Mouse (Mus musculus) midbrain, embryonic 15.5 days (tissue): ENCODE measurements at regions not wholly inside any gene's neighbourhood (a gene's known extent, or its start where the extent isn't known, plus 50 kb on each side); places are given as distances from the start of the nearest gene placed in this dataset.
A peak's percentile ranks its signal among the peaks of the same experiment; 100 is the strongest.

Source experiments
- ATAC-seq: fragments of 200-750 bp; cut with Nextera tagmentation; replicated peaks from 2 replicates; pipeline ENCODE4 v1.8.0; 2017; ENCODE audit warnings: moderate TSS enrichment
- H3K27ac ChIP-seq: fragments of 300-500 bp; sonication (generic); 2 replicates; pipeline ENCODE4 v1.5.1; 2015; ENCODE audit warnings: mild to moderate bottlenecking, inconsistent platforms
- H3K27me3 ChIP-seq: fragments of 300-500 bp; sonication (generic); replicated peaks from 2 replicates; pipeline ENCODE4 v1.6.1; 2015; ENCODE audit warnings: inconsistent platforms
- H3K36me3 ChIP-seq: fragments of 300-500 bp; sonication (generic); replicated peaks from 2 replicates; pipeline ENCODE4 v1.6.1; 2015; ENCODE audit warnings: inconsistent platforms
- H3K4me1 ChIP-seq: fragments of 300-500 bp; sonication (generic); 2 replicates; pipeline ENCODE4 v1.6.1; 2015; ENCODE audit warnings: inconsistent platforms
- H3K4me2 ChIP-seq: fragments of 300-500 bp; sonication (generic); 2 replicates; pipeline ENCODE4 v1.6.1; 2015; ENCODE audit warnings: inconsistent platforms, mild to moderate bottlenecking, moderate library complexity
- H3K4me3 ChIP-seq: fragments of 300-500 bp; sonication (generic); 2 replicates; pipeline ENCODE4 v1.5.1; 2015; ENCODE audit warnings: mild to moderate bottlenecking, inconsistent platforms
- H3K9ac ChIP-seq: fragments of 300-500 bp; sonication (generic); 2 replicates; pipeline ENCODE4 v1.6.1; 2015; ENCODE audit warnings: mild to moderate bottlenecking, inconsistent platforms
- H3K9me3 ChIP-seq: fragments of 300-500 bp; sonication (generic); 2 replicates; pipeline ENCODE4 v1.6.1; 2016; ENCODE audit warnings: inconsistent platforms
- WGBS: fragments of 180-500 bp; shearing (Covaris S2); methylation state at CpG from one replicate; pipeline ENCODE4 v1.1.7; 2015; ENCODE audit warnings: mixed read lengths; 5-methylcytosine and 5-hydroxymethylcytosine counted together

DNA sequence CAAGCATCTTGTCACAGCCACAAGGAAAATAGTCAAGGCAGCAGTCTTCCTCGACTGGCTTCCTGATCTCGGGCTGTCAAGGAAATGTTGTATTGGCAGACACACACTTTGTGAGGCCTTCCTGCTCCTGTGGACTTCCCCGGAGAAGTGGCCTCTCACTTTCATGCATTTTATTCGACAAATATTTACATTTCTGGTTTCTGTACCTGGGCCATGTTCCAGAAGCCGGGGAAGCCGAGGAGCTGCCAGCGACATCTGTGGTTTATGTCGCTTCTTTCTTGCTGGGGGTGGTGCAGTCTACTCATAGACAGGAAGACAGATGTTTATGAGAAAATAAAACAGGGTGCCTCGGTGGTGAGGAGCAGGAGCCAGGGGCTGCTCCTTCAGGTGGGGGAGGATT, 372.5 kb upstream of the Kcnab2 start:
- ATAC-seq = no peak
- 75% methylated on average over 9 of the region's 9 CpGs for WGBS
- peaks cover 10% of the 10 kb centered on the region; the same call in 1 of the 2 replicates for H3K4me1 ChIP-seq
- H3K9ac ChIP-seq = no peak overlapping the region
- no peaks in the 10 kb centered on the region for H3K9me3 ChIP-seq
- H3K36me3 ChIP-seq = no peaks in the 10 kb centered on the region
- H3K4me3 ChIP-seq = no peak overlapping the region
- H3K27me3 ChIP-seq = no peaks in the 10 kb centered on the region
- H3K4me2 ChIP-seq = no peak overlapping the region
- H3K27ac ChIP-seq = no peak overlapping the region

DNA sequence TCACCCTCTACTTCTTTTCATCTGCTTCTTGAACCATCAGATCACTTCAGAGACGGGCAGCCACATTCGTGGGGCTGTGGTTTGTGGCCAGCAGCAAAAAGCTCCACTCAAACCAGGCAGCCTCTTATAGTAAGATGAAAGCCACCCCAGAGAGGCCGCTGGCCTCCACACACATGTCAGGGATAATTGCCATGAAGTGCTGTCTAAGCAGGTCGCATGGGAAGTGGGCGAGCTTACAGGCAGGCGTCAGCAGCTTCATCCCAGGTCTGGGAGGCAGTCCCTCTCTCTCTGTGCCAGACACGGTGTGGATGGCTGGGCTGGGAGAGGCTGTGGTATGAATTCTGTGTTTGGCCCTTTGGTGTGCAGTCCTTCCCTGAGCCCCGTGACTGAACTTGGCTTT, 358.4 kb upstream of the Kcnab2 start:
- no peaks in the 10 kb centered on the region for H3K27me3 ChIP-seq
- WGBS = 41% methylated on average over 8 of the region's 8 CpGs
- no peaks in the 10 kb centered on the region for H3K36me3 ChIP-seq
- H3K4me3 ChIP-seq = no peak overlapping the region
- no peak overlapping the region for H3K9ac ChIP-seq
- no peak overlapping the region for H3K4me2 ChIP-seq
- ATAC-seq = no peak
- peaks cover 35% of the 10 kb centered on the region for H3K4me1 ChIP-seq
- H3K9me3 ChIP-seq = no peaks in the 10 kb centered on the region
- no peak overlapping the region for H3K27ac ChIP-seq

DNA sequence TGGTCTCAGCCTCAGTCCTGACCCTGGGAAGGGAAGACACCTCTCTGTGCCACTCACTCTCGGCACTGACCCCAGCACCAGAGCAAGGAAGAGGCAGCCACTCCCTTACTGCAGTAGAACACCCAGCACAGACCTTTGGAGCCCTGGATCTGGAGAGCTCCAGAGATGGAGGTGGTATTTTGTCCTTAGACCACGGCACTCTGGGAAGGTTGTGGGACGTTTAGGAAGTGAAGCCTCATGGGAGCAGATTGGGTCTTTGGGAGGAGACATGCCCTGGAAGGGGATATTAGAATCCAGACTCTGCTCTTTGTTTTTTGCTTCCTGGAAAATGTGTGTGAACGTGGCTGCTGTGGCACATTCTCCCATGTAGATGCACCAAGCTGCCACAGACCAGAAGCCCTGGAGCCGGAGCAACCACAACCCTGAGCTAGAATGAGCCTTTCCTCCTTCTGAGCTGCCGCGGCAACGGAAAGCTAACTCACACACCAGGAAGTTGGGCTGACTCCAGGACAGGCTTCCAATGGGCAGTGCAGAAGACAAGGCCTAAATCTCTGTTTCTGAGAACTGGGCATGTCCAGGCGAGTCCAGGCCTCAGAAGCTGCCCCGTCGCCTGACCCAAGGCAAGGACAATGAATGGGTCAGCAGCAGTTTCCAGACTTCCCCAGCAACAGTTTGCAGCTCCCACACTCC, 356.9 kb upstream of the Kcnab2 start:
- 0 out of 2 replicates have a peak, but pooled peaks have one; percentile 37 for ATAC-seq
- WGBS = 47% methylated on average over 11 of the region's 11 CpGs
- Histone ChIP-seq H3K4me1 (peaks cover 35% of the 10 kb centered on the region), H3K9me3 (no peaks in the 10 kb centered on the region), H3K27me3 (no peaks in the 10 kb centered on the region), H3K4me2 (no peak overlapping the region), H3K36me3 (no peaks in the 10 kb centered on the region), H3K27ac (peak overlapping the region; percentile 71), H3K9ac (no peak overlapping the region), H3K4me3 (no peak overlapping the region)

DNA sequence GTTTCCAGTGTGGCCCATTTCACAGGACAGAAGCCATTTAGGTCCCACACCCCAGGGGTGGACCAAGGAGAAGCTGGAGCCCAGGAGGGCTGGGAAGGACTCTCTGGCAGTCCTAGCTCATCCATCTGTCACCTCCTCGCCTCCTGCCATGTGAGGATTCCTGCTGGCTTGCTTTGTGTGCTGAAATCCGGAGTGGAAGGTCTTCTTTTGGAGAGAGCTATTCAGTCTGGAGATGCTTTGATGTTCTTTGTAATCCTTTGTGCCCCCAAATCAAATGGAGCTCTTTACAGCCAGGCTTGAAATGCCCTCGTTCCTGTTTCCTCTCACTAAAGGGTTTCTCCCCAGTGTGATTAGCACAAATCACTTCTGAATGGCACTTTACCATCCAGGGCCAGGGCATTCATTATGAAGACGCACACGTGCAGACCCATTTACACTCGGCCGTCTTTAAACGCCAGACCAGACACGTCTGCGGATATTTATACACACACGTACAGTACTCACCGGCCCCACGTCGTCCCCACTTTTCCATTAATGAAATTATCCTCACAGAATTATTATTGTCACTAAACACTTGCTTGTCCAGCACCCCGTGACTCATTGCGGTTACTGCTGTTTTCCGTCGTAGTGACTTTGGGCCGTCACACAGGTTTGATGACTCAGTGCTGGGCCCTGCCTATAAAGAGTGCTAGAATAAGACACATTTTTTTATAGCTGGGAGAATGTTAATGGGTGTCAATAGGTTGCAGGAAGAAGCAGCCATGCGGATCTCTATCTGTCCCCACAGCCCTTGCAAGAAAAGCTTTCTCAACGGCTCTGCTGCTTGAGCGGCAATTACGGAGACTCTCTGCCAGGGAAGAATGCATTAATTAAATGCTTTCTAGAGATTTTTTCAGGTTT, 356.0 kb upstream of the Kcnab2 start:
- Histone ChIP-seq H3K9ac (no peak overlapping the region), H3K27me3 (no peaks in the 10 kb centered on the region), H3K36me3 (no peaks in the 10 kb centered on the region), H3K4me1 (peaks cover 35% of the 10 kb centered on the region), H3K4me2 (0 out of 2 replicates have a peak overlapping the region, but pooled peaks have one; percentile 10), H3K27ac (peak overlapping the region; percentile 71), H3K4me3 (no peak overlapping the region), H3K9me3 (no peaks in the 10 kb centered on the region)
- whole genome bisulfite sequencing = 10% methylated on average over 23 of the region's 23 CpGs
- peak; percentile 79 for ATAC-seq

DNA sequence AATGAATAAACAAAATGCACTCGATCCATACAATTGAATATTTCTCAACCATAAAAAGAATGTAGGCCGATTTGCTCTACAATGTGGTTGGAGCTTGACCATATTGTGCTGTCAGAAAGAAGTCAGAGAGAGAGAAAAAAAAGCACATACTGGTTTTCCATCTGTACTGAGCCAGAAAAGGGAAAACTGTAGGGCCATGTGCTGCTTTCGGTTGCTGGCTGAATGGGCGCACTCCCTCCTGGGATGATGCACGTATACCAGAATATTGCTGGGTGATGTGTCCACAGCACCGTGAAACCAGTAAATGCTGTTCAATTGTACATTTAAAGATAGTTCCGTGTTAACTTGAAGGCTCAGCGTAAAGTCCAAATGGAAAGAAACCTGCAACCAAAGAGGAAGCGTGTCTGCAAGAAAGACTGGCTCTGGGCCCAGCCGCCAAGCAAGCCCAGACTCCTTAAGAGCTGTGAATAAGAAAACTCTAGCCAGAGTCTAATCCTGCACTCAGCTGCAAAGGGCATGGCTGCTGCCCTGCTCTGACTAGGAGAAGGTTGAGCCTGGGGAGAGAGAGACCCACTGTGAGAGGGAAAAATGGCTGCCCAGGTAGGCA, 355.2 kb upstream of the Kcnab2 start:
- H3K4me3 ChIP-seq = no peak overlapping the region
- no peak overlapping the region for H3K4me2 ChIP-seq
- peak overlapping the region; percentile 71 for H3K27ac ChIP-seq
- WGBS = 57% methylated on average over 10 of the region's 10 CpGs
- peak; percentile 65 for ATAC-seq
- no peak overlapping the region for H3K9ac ChIP-seq
- H3K27me3 ChIP-seq = no peaks in the 10 kb centered on the region
- H3K36me3 ChIP-seq = no peaks in the 10 kb centered on the region
- no peaks in the 10 kb centered on the region for H3K9me3 ChIP-seq
- peaks cover 35% of the 10 kb centered on the region for H3K4me1 ChIP-seq

DNA sequence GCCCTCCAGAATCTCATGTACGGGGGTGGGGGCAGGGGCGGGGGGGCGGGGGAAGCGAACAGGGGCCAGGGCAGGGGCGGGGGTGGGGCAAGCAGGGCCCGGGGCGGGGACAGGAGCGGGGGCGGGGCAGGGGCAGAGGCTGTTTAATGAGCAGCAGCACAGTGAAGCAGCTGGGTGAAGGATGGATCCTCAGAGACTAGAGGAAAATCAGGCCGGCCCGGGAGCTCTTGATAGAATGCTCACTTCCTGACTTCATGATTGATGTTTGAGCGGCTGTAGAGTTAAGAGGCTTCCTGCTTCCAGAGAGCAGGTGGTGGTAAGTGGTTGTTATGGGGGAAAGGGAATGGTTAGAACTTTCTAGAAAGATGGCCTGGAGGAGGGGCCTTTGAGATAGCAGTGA, 347.5 kb upstream of the Kcnab2 start:
- Histone ChIP-seq H3K9me3 (no peaks in the 10 kb centered on the region), H3K9ac (no peak overlapping the region), H3K27ac (no peak overlapping the region), H3K27me3 (no peaks in the 10 kb centered on the region), H3K4me1 (peaks cover 6% of the 10 kb centered on the region; the same call in 1 of the 2 replicates), H3K36me3 (no peaks in the 10 kb centered on the region), H3K4me2 (no peak overlapping the region), H3K4me3 (no peak overlapping the region)
- 22% methylated on average over 11 of the region's 12 CpGs for WGBS
- no peak for ATAC-seq

DNA sequence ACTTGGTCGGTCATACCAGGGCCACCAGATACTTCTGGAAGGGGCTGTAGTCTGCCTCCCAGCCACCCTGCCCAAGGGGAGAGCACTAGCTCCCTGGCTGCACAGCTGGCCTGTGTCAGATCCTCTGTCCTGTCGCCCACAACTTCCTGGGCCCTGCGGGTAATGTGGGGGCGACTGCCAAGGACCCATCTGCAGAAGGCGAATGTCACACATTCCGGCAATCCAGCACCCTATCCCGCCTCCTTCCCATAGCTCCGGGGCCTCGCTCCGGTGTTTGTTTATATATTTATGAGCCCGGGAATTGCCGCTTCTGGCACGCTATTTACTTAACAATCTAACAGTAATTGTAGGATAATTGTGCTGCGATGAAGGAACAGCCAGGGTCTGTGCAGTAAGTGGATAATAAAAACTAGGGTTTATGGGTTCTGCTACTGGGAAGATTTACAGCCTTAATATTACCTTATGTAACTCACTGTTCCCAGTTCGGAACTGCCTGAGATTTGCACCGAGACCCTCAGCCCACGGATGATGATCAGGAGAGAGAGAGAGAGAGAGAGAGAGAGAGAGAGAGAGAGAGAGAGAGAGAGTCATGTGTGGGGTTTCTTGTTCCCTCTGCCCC, 338.6 kb upstream of the Kcnab2 start:
- no peaks in the 10 kb centered on the region for H3K4me1 ChIP-seq
- no peak overlapping the region for H3K9ac ChIP-seq
- no peak overlapping the region for H3K4me3 ChIP-seq
- 77% methylated on average over 17 of the region's 17 CpGs for WGBS
- H3K27ac ChIP-seq = no peak overlapping the region
- no peaks in the 10 kb centered on the region for H3K27me3 ChIP-seq
- no peaks in the 10 kb centered on the region for H3K36me3 ChIP-seq
- no peak overlapping the region for H3K4me2 ChIP-seq
- no peaks in the 10 kb centered on the region for H3K9me3 ChIP-seq
- no peak for ATAC-seq

DNA sequence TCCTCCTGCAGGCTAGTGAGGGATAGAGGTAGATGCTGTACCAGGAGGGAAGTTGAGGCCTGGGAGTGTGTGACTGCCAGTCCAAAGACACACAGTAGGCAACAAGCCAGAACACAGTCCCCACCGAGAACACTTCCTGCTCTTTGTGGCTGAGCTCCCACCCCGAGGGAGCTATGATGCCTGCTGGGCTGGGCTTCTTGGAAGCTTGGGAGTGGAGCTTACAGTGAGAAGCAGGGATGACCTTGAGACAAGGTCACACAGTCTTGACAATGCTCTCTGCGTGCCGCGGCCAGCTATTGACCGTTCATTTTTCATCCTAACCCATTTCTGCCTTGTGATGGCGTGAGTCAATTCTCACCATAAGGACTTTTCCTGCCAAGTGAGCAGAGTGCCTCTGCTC, 328.9 kb upstream of the Kcnab2 start:
- Histone ChIP-seq H3K4me3 (no peak overlapping the region), H3K27ac (no peak overlapping the region), H3K4me1 (no peaks in the 10 kb centered on the region), H3K36me3 (no peaks in the 10 kb centered on the region), H3K4me2 (no peak overlapping the region), H3K9me3 (no peaks in the 10 kb centered on the region), H3K9ac (no peak overlapping the region), H3K27me3 (no peaks in the 10 kb centered on the region)
- WGBS = 85% methylated on average over 7 of the region's 7 CpGs
- ATAC-seq = no peak

DNA sequence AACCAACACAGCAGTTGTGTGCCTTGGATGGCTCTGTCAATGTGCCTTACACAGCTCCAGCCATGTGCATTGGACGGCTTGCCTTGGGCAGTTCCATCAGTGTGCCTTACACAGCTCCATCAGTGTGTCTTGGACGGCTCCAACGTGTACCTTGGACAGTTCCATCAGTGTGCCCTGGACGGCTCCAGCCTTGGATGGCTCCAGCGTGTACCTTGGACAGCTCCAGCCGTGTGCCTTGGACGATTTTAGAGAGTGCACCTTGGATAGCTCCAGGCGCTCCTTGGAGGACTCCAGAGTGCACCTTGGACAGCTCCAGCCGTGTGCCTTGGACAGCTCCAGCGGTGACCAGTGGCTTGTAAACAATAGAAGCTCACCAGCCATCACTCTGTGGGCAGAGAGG, 321.7 kb upstream of the Kcnab2 start:
- Histone ChIP-seq H3K27ac (no peak overlapping the region), H3K4me2 (no peak overlapping the region), H3K4me1 (no peaks in the 10 kb centered on the region), H3K9ac (no peak overlapping the region), H3K9me3 (no peaks in the 10 kb centered on the region), H3K27me3 (no peaks in the 10 kb centered on the region), H3K4me3 (no peak overlapping the region), H3K36me3 (no peaks in the 10 kb centered on the region)
- ATAC-seq = no peak
- 17% methylated on average over 10 of the region's 10 CpGs for WGBS

DNA sequence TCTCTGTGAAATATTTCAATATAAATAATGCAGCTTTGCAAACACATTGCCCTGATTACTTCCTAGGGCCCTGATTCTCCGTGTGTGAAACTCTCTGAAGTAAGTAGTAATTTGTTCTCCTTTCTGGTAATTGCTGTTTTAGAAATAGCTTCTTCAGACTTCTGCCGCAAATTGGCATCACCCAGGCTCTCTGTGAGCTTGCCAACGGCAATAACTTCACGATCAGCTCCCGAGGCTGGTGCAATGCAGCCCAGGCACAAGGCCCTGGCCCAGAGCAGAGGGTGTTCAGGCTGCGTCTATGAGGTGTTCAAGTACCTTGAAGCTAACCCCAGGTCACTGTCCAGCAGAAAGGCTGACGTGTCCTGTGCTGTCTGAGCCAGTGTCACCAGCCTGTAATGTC, 310.8 kb upstream of the Kcnab2 start:
- H3K36me3 ChIP-seq = no peaks in the 10 kb centered on the region
- WGBS = 80% methylated on average over 7 of the region's 7 CpGs
- H3K4me1 ChIP-seq = peaks cover 9% of the 10 kb centered on the region; the same call in 1 of the 2 replicates
- peaks cover 5% of the 10 kb centered on the region; the same call in 1 of the 2 replicates for H3K9me3 ChIP-seq
- no peaks in the 10 kb centered on the region for H3K27me3 ChIP-seq
- no peak overlapping the region for H3K9ac ChIP-seq
- H3K4me3 ChIP-seq = no peak overlapping the region
- no peak overlapping the region for H3K4me2 ChIP-seq
- H3K27ac ChIP-seq = no peak overlapping the region
- no peak for ATAC-seq

DNA sequence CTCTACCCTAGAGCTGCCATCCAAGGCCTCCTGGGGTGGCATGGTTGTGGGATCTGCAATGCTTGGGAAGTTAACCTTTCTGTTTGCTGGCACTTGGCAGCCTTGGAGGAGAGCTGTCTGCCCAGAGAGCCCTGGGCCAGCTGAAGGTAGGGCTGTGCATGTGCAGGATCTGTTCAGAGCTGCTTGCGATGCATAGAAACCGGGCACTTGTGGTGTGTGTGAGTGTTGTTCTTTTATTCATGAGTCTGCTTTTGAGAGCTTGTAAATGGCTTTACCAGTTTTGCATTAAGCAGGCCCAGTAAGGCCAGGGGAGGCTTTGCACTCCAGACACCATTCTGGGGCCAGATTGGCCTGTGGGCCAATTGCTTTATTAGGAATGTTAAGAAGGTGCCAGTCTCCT, 307.3 kb upstream of the Kcnab2 start:
- no peaks in the 10 kb centered on the region for H3K27me3 ChIP-seq
- 25% methylated on average over 2 of the region's 2 CpGs for WGBS
- ATAC-seq = peak; percentile 42; the same call in 1 of the 2 replicates

DNA sequence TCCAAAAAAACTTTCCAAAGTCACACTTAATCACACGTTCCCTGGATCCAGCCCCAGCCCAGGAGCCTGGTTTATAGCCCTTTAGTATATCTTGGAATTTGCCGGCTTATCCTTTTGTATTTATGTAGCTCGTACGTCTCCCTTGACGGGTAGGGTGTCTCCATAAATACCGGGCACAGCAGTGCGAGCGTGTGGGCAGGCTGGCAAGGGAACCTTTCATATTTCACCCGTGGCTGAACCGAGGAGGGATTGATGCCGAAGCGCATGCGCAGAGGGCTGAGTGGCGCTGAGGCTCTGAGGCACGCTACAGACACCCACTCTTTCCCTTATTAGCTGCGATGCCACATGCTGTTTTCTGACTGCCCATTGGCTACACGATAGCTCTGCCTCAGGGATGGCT, 301.9 kb upstream of the Kcnab2 start:
- H3K36me3 ChIP-seq = no peaks in the 10 kb centered on the region
- no peaks in the 10 kb centered on the region for H3K27me3 ChIP-seq
- no peak overlapping the region for H3K27ac ChIP-seq
- no peak overlapping the region for H3K4me3 ChIP-seq
- no peak overlapping the region for H3K4me2 ChIP-seq
- H3K4me1 ChIP-seq = no peaks in the 10 kb centered on the region
- no peaks in the 10 kb centered on the region for H3K9me3 ChIP-seq
- 82% methylated on average over 17 of the region's 17 CpGs for WGBS
- no peak for ATAC-seq
- no peak overlapping the region for H3K9ac ChIP-seq

More for the DNA sequence above, 307.3 kb upstream of the Kcnab2 start:
- Histone ChIP-seq H3K4me1 (peaks cover 9% of the 10 kb centered on the region; the same call in 1 of the 2 replicates), H3K27ac (no peak overlapping the region), H3K9ac (no peak overlapping the region), H3K36me3 (no peaks in the 10 kb centered on the region), H3K9me3 (no peaks in the 10 kb centered on the region), H3K4me2 (no peak overlapping the region), H3K4me3 (no peak overlapping the region)
